ENCODE assay signal across 20 mouse cellular contexts in genomic region chr7:117508090-117508489, GRCm38 (mm10).
DNase-seq lines count a peak whose midpoint lies in the region; ATAC-seq and TF ChIP-seq lines count a peak whose summit lies in the region.
"Had no signal": no experiment of that assay in that cellular context is flagged by ENCODE, and none has a peak within 500 bp of the region (broad histone marks: within the 10 kb centered on the region; RNA-seq: fewer than 3 reads in every experiment).

No protein-coding gene starts in this region.

- no peaks in the 10 kb centered on the region for H3K27me3 ChIP-seq in hindbrain, embryonic 10.5 days (ENCODE audit: insufficient read depth, poor library complexity, severe bottlenecking)
- H3K27me3 ChIP-seq in hindbrain, embryonic 12.5 days, result no peaks in the 10 kb centered on the region
- H3K27me3 ChIP-seq in stomach, embryonic 16.5 days (ENCODE audit: control insufficient read depth, insufficient read depth, low read length), result no peaks in the 10 kb centered on the region
- no peaks in the 10 kb centered on the region for H3K27me3 ChIP-seq in stomach, postnatal 0 days (ENCODE audit: control insufficient read depth, insufficient read depth, low read length)
- no peaks in the 10 kb centered on the region for H3K27me3 ChIP-seq in hindbrain, embryonic 16.5 days (replicated peaks; ENCODE audit: control insufficient read depth, insufficient read depth, low read length)
- H3K27me3 ChIP-seq: embryonic facial prominence, embryonic 12.5 days; intestine, embryonic 15.5 days had no signal

- no peak overlapping the region for H3K4me2 ChIP-seq in hindbrain, embryonic 12.5 days (replicated peaks)
- H3K4me2 ChIP-seq in stomach, embryonic 16.5 days (ENCODE audit: low read depth, low read length), result no peak overlapping the region
- H3K4me2 ChIP-seq in stomach, postnatal 0 days (replicated peaks; ENCODE audit: low read depth), result no peak overlapping the region
- H3K4me2 ChIP-seq in hindbrain, embryonic 16.5 days (ENCODE audit: low read length), result no peak overlapping the region
- H3K4me2 ChIP-seq: embryonic facial prominence, embryonic 12.5 days; heart, embryonic 11.5 days; intestine, embryonic 15.5 days; midbrain, embryonic 11.5 days had no signal

- ATAC-seq in hindbrain, embryonic 12.5 days (ENCODE audit: low FRiP score), result no peak
- ATAC-seq in stomach, embryonic 16.5 days (ENCODE audit: insufficient read depth, low FRiP score), result peak; percentile 26; the same call in 1 of the 2 replicates
- no peak for ATAC-seq in stomach, postnatal 0 days (ENCODE audit: low FRiP score, low TSS enrichment)
- peak; percentile 49 for ATAC-seq in hindbrain, embryonic 16.5 days
- ATAC-seq in CD4-positive, CD25-positive, alpha-beta regulatory T cell, adult 4 months, result no peak
- ATAC-seq: intestine, embryonic 15.5 days had no signal

- H3K4me1 ChIP-seq in hindbrain, embryonic 10.5 days (replicated peaks), result peaks cover 12% of the 10 kb centered on the region
- H3K4me1 ChIP-seq in hindbrain, embryonic 12.5 days, result peaks cover 8% of the 10 kb centered on the region
- H3K4me1 ChIP-seq in stomach, embryonic 16.5 days (ENCODE audit: control insufficient read depth, insufficient read depth, low read length), result no peaks in the 10 kb centered on the region
- no peaks in the 10 kb centered on the region for H3K4me1 ChIP-seq in stomach, postnatal 0 days (replicated peaks; ENCODE audit: control insufficient read depth, insufficient read depth)
- peaks cover 4% of the 10 kb centered on the region; the same call in 1 of the 2 replicates for H3K4me1 ChIP-seq in hindbrain, embryonic 16.5 days (ENCODE audit: control insufficient read depth, insufficient read depth, low read depth, low read length)
- H3K4me1 ChIP-seq: intestine, embryonic 15.5 days had no signal

- no peak for DNase-seq in hindbrain, embryonic 10.5 days (ENCODE audit: low spot score)
- no peak for DNase-seq in stomach, postnatal 0 days (ENCODE audit: low spot score)
- no peak for DNase-seq in embryo, embryonic 9.5 days (ENCODE audit: extremely low spot score)
- no peak for DNase-seq in urinary bladder, postnatal 14 days (ENCODE audit: low spot score)
- DNase-seq: adrenal gland, adult 2 months; cerebellum, adult 2 months; layer of hippocampus, adult 9-11 months; lung, adult 18-20 months; lung, postnatal 36 days; right cerebral cortex, postnatal 14 days; thymus, postnatal 14 days had no signal

- H3K9ac ChIP-seq in hindbrain, embryonic 12.5 days, result no peak overlapping the region
- H3K9ac ChIP-seq in stomach, embryonic 16.5 days (ENCODE audit: low read length), result no peak overlapping the region
- no peak overlapping the region for H3K9ac ChIP-seq in stomach, postnatal 0 days (ENCODE audit: low read length)
- no peak overlapping the region for H3K9ac ChIP-seq in hindbrain, embryonic 16.5 days (ENCODE audit: low read depth, low read length)
- H3K9ac ChIP-seq: embryonic facial prominence, embryonic 12.5 days; intestine, embryonic 15.5 days had no signal

- WGBS in hindbrain, embryonic 10.5 days, result 74% methylated on average over 8 of the region's 8 CpGs
- 59% methylated on average over 8 of the region's 8 CpGs for WGBS in hindbrain, embryonic 12.5 days
- 38% methylated on average over 8 of the region's 8 CpGs for WGBS in stomach, embryonic 16.5 days
- WGBS in stomach, postnatal 0 days, result 37% methylated on average over 8 of the region's 8 CpGs
- 62% methylated on average over 8 of the region's 8 CpGs for WGBS in hindbrain, embryonic 16.5 days

- H3K9me3 ChIP-seq in hindbrain, embryonic 10.5 days, result no peaks in the 10 kb centered on the region
- H3K9me3 ChIP-seq in hindbrain, embryonic 12.5 days (replicated peaks), result no peaks in the 10 kb centered on the region
- no peaks in the 10 kb centered on the region for H3K9me3 ChIP-seq in stomach, embryonic 16.5 days (replicated peaks; ENCODE audit: control insufficient read depth, low read length)
- no peaks in the 10 kb centered on the region for H3K9me3 ChIP-seq in stomach, postnatal 0 days (ENCODE audit: control insufficient read depth, low read length)
- H3K9me3 ChIP-seq in hindbrain, embryonic 16.5 days (ENCODE audit: control insufficient read depth, low read length), result no peaks in the 10 kb centered on the region
- H3K9me3 ChIP-seq: embryonic facial prominence, embryonic 12.5 days; forebrain, embryonic 10.5 days; intestine, embryonic 15.5 days had no signal

- TF ChIP-seq CTCF in stomach, postnatal 0 days (IDR thresholded peaks at IDR 0.05; ENCODE audit: low read depth), result no peak

- no peaks in the 10 kb centered on the region for H3K36me3 ChIP-seq in hindbrain, embryonic 10.5 days
- no peaks in the 10 kb centered on the region for H3K36me3 ChIP-seq in hindbrain, embryonic 12.5 days
- H3K36me3 ChIP-seq in stomach, embryonic 16.5 days (ENCODE audit: control insufficient read depth, insufficient read depth, low read length), result no peaks in the 10 kb centered on the region
- no peaks in the 10 kb centered on the region for H3K36me3 ChIP-seq in stomach, postnatal 0 days (ENCODE audit: control insufficient read depth, insufficient read depth, low read length)
- H3K36me3 ChIP-seq in hindbrain, embryonic 16.5 days (ENCODE audit: control insufficient read depth, insufficient read depth, low read length), result no peaks in the 10 kb centered on the region
- H3K36me3 ChIP-seq: embryonic facial prominence, embryonic 12.5 days; intestine, embryonic 15.5 days had no signal

- H3K27ac ChIP-seq in hindbrain, embryonic 10.5 days, result 0 out of 2 replicates have a peak overlapping the region, but pooled peaks have one; percentile 50
- no peak overlapping the region for H3K27ac ChIP-seq in hindbrain, embryonic 12.5 days
- no peak overlapping the region for H3K27ac ChIP-seq in stomach, embryonic 16.5 days (ENCODE audit: low read length)
- no peak overlapping the region for H3K27ac ChIP-seq in stomach, postnatal 0 days (replicated peaks)
- no peak overlapping the region for H3K27ac ChIP-seq in hindbrain, embryonic 16.5 days (ENCODE audit: low read depth, low read length)
- H3K27ac ChIP-seq: embryonic facial prominence, embryonic 12.5 days; forebrain, embryonic 10.5 days; intestine, embryonic 15.5 days had no signal

- TF ChIP-seq EP300 in stomach, postnatal 0 days (optimal IDR thresholded peaks at IDR 0.05), result no peak

- no peak overlapping the region for H3K4me3 ChIP-seq in hindbrain, embryonic 10.5 days
- no peak overlapping the region for H3K4me3 ChIP-seq in hindbrain, embryonic 12.5 days
- no peak overlapping the region for H3K4me3 ChIP-seq in stomach, embryonic 16.5 days (replicated peaks; ENCODE audit: low read length)
- H3K4me3 ChIP-seq in stomach, postnatal 0 days (ENCODE audit: low read depth, low read length), result no peak overlapping the region
- H3K4me3 ChIP-seq in hindbrain, embryonic 16.5 days (ENCODE audit: low read length), result no peak overlapping the region
- H3K4me3 ChIP-seq: embryonic facial prominence, embryonic 12.5 days; forebrain, embryonic 10.5 days; intestine, embryonic 15.5 days had no signal

Comparison
In these comparisons a context has a peak if more than half of its experiments do, and no peak if none do; other contexts are left out.
1. ATAC-seq: peak in stomach, embryonic 16.5 days (single experiment) and hindbrain, embryonic 16.5 days (single experiment); none in hindbrain, embryonic 12.5 days (single experiment), stomach, postnatal 0 days (single experiment) and CD4-positive, CD25-positive, alpha-beta regulatory T cell, adult 4 months (single experiment).